8 mouse cellular contexts compared by ENCODE assay signal in the genomic region with DNA sequence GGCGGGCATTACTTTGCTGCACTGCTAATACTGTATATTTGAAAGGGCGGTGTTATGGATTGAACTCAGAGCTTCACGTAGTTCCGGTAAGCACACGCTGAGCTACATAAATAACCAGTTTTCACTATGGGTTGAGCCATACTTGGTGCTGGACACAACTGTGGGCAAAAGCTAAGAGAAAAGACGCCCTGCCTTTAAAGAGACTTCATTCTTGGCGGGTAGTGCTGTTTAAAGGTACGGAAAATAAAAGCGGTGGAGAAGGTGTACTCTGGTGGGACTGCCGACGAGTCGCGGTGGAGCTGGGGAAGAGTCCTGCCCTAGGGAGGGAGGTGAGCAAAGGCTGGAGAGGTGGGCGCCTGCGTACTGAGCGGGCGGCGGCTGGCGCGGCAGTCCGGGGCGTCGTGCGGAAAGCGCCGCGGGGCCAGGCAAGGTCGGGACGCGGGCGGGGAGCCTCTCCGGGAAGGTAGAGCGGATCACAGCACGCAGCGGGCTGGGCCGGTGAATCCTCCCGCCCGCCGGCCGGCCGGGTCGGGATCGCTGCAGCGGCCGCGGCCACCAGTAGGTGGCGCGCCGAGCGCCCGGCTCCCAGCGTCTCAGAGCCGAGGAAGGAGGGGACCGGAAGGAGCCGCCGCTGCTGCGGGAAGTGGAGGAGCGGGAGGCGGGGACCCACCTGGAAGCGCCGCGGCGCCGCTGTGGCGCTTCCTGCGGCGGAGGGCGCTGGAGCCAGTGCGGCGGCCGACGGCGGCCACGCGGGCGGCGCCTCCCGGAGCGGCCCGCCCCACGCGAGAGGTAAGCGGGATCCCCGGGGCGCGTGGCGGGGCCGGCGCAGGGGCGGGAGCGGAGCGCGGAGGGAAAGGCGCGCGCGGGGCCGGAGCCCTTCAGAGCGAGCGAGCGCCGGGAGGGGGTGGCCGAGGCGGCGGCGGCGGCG. TPM values are rescaled to one million over a fixed set of nuclear protein-coding genes. Genes with fewer than 3 reads are reported as not detected.
DNase-seq lines count a peak whose midpoint lies in the region; ATAC-seq lines count a peak whose summit lies in the region.

A gene (plus strand): TSS at position 124 of the 928 bp plus-strand sequence.

- H3K9ac ChIP-seq in hindbrain, embryonic 13.5 days = peak within 1 kb of the TSS; percentile 91

- peaks cover 12% of the 10 kb centered on the region for H3K36me3 ChIP-seq in hindbrain, embryonic 13.5 days

- peak within 1 kb of the TSS; percentile 99 for H3K27ac ChIP-seq in hindbrain, embryonic 13.5 days

- H3K27me3 ChIP-seq in hindbrain, embryonic 13.5 days = no peaks in the 10 kb centered on the region

- peak; percentile 94 for ATAC-seq in hindbrain, embryonic 13.5 days (ENCODE audit: low FRiP score)

- H3K9me3 ChIP-seq in hindbrain, embryonic 13.5 days = no peaks in the 10 kb centered on the region

- WGBS in hindbrain, embryonic 13.5 days = under 1% methylated on average over 62 of the region's 108 CpGs

- H3K4me3 ChIP-seq in hindbrain, embryonic 13.5 days = peak within 1 kb of the TSS; percentile 77

- peak within 1 kb of the TSS; percentile 85 for H3K4me2 ChIP-seq in hindbrain, embryonic 13.5 days

- peak; percentile 95 for DNase-seq in NIH3T3 (ENCODE audit: low read depth)
- DNase-seq in cerebellum, postnatal 10 days = peak; percentile 94 to 96
- DNase-seq in frontal cortex, postnatal 14 days (ENCODE audit: low spot score in 2 of 2) = peak; percentile 77 to 83
- DNase-seq in layer of hippocampus, postnatal 25 days (ENCODE audit: extremely low spot score in 1 of 2, low spot score in 1 of 2) = peak; percentile 75 to 87
- peak; percentile 93 for DNase-seq in lung, postnatal 25 days (ENCODE audit: low spot score)
- peak; percentile 93 for DNase-seq in retina, embryonic 14.5 days (ENCODE audit: low spot score)
- DNase-seq in thymus, postnatal 4 days = peak; percentile 91

- peaks cover 41% of the 10 kb centered on the region for H3K4me1 ChIP-seq in hindbrain, embryonic 13.5 days (replicated peaks)

RNA-seq across cellular contexts. Expression of the gene that starts here (rescaled TPM):
- polyA plus RNA-seq in hindbrain, embryonic 13.5 days (2015; fragmentation: Nextera tagmentation; extraction: Ambion mirVana) = 36.0 and 37.0 TPM in 2 replicates
- 10 to 100 TPM; 40.4 to 43.1 TPM for total RNA-seq in layer of hippocampus, postnatal 25 days (2021)

Comparison
In these comparisons a context has a peak if more than half of its experiments do, and no peak if none do; other contexts are left out.
1. Peak in every context shown above with its lines: DNase-seq, ATAC-seq, H3K4me3 ChIP-seq and H3K27ac ChIP-seq.